Mouse (Mus musculus): ENCODE measurements at regions not wholly inside any gene's neighbourhood (a gene's known extent, or its start where the extent isn't known, plus 50 kb on each side); places are given as distances from the start of the nearest gene placed in this dataset.

DNA sequence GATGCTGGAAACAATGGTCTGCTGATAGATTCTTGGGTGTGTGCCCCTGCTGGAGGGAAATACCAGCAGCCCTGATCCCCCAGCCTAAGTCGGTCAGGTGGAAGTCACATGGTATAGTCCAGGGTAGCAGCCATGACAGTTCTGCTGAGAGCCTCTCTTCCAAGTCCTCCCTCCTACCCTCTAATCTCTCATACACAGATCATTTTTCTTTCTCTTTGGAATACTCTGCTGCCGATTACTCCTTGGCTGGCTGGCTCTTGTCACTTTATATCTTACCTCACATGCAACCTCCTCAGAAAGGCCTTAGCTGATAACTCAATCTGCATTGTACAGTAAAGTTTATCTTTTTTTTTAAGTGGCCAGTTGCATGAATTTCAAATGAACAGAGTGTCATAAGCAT, 162.5 kb upstream of the Kbtbd8 start:
- DNase-seq: no peak

DNA sequence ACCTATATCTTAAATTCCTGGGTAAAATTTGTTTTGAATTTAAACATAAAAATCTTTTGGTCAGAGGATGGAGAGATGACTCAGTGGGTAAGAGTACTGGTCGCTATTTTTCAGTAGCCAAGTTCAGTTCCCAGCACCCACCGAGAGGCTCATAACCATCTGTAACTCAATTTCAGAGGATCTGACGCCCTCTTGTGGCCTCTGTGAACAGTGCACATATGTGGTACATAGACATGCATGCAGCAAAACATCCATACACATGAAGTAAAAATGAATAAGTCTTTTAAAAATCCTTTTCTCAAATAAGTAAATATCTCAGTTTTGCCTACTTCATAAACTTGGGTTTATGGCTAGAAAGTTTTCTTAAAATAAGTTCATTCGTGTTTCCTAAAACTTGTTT, 163.4 kb upstream of the Kbtbd8 start:
- no peak for DNase-seq

- DNase-seq: no peak
These were observed 164.9 kb upstream of the Kbtbd8 start for GRCm38 (mm10) chr6:94951971-94952768.

DNA sequence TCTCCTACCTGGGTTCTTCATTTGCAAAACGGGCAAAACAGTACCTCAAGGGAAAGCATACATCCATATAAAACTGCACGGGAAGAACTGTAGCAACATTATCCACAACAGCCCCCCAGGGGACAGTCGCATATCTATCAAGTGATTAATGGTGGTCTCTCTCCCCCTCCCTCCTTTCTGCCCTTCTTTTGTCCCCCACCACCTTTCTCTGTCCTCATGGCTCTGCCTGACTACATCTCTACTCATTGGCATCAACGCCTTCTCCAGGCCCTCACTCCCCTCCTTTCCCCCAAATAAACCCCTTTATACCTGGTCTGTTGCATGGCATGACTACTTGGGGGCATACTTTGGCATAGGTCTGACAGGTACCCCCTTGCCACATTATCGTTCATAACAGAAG, 166.1 kb upstream of the Kbtbd8 start:
- DNase-seq: no peak

DNA sequence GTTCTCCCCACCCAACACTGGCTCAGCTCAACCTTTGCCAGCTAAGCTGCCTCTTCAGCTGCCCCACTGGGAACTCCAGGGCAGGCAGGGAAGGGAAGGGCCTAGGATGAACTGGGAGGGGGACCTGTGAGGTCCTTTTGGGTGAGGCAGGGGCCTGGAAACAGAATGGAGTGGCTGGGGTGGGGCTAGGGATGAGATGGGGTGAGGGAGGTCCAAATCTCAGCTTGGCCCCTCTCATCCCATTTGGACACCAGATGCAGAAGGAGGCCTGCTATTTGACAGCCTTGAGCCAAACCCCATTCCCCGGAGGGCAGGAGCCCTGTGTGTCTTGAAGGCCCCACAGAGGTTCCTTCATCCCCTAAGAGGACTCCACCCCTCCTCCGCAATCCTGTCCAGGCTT, 166.7 kb upstream of the Kbtbd8 start:
- DNase-seq: no peak

DNA sequence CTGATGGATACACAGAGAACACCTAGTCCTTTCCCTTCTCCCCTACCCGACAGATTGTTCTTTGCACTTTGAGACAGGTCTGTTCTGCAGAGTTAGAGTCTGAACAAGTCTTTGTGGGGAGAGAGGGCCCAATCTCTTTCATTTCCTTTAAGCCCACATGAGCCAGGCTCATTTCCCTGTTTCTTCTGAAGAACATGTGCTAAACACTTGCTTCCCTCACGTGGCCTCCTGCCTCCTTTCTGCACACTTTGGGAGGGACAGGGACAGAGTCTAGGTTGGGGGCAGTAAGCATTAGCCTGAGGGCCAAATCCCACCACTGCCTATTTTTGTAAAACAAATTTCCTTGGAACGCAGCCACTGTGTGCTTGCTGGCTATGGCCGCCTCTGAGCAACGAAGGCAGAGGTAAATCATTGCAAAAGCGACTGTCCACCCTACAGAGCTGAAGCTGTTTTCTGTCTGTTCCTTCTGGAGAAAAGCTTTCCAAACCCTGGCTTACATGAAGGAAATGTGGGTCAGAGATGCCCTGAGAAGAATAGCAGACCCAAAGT, 170.6 kb upstream of the Kbtbd8 start:
- DNase-seq: no peak

DNA sequence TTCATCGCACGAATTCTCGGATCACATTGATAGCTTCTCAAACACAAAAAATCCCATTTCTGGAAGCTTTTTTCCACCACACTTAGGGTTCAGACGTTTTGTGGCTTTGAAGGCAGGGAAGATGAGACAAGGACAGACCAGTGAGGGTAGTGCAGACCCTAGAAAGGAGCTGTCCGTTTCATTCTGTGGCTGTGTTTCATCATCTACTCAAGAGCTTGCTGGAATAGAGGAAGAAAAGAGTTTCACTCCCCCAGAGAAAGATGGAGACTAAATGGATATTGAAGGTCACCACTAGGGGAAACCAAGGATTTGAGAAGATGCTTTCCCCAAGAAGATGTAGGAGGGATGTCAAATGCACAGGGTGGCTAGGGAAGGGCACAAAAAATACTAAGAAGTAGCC, 171.3 kb upstream of the Kbtbd8 start:
- DNase-seq: no peak

- no peak for DNase-seq
These were observed 172.8 kb upstream of the Kbtbd8 start for GRCm38 (mm10) chr6:94944196-94944595.

- DNase-seq: no peak
These were observed 178.1 kb upstream of the Kbtbd8 start for GRCm38 (mm10) chr6:94938949-94939348.

- no peak for DNase-seq
These were observed 180.8 kb upstream of the Kbtbd8 start for GRCm38 (mm10) chr6:94936206-94936605.

GRCm38 (mm10) chr6:94935706-94936105, 181.3 kb upstream of the Kbtbd8 start:
- DNase-seq: no peak

GRCm38 (mm10) chr6:94927811-94928210, 189.2 kb upstream of the Kbtbd8 start:
- DNase-seq: no peak

DNA sequence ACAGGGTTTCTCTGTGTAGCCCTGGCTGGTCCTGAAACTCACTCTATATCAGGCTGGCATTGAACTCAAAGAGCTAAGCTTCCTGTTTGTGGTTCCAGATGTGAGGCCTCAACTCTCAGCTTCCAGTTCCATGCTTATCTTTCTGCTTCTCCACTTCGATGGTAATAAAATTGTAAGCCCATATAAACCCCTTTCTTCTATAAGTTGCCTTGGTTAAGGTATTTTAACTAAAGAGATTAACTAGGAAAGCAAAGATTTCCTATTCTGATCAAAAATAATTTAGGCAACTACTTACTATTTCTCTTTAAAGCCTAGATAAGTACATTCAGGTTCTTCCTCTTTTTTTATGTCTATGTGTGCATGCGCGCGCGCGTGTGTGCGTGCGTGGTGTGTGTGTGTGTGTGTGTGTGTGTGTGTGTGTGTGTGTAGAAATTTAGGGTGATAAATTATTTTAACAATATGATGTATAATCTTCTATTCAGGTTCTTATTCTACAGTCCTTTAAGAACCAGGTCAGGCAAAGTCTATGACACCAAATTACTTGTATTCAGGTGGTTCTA, 190.3 kb upstream of the Kbtbd8 start:
- DNase-seq: no peak

- DNase-seq: no peak
These were observed 191.6 kb upstream of the Kbtbd8 start for GRCm38 (mm10) chr6:94925408-94925807.

- DNase-seq: no peak
These were observed 192.6 kb upstream of the Kbtbd8 start for GRCm38 (mm10) chr6:94924338-94925039.

DNA sequence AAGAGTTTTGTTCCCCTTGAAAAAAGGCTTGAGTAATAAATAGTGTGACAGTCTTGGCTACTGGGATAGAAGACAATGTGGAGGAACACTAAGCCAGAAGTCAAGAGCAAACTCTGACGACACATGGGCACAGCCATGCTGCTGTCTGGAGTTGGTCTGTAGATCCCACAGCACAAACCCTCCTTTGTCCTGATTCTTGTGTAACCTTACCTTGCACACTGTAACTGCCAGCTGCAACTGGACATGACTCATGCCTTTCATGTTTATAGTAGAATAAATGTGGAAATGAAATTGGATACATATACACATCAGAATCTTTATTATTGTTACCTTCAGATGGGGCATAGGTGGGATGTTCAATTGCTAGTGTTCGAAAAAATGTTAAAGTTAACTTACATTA, 195.3 kb upstream of the Kbtbd8 start:
- DNase-seq: no peak

DNA sequence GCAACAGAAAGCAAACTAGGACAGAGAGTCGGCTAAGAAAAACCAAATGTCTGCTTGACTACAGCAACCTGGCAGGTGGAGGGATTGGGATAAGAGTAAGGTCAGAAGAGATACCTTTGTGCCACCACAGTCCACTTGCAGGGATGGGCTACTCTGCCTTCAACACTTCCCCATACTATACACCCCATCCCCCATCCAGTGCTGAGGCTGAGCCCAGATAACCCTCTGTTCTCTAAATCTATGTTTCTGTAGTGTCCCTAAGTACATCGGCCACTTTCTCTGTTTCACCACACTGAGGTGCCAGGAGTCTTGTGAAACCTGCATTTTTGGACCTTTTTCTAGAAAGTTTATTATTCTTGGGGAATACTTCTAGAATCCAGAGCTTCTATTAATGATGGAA, 196.3 kb upstream of the Kbtbd8 start:
- no peak for DNase-seq

- DNase-seq: no peak
These were observed 197.8 kb upstream of the Kbtbd8 start for GRCm38 (mm10) chr6:94919194-94919743.

GRCm38 (mm10) chr6:94915842-94916620, 201.0 kb upstream of the Kbtbd8 start:
- no peak for DNase-seq

- no peak for DNase-seq
These were observed 205.2 kb upstream of the Kbtbd8 start for GRCm38 (mm10) chr6:94911836-94912235.

- DNase-seq: no peak
These were observed 205.7 kb upstream of the Kbtbd8 start for GRCm38 (mm10) chr6:94911374-94911773.

DNA sequence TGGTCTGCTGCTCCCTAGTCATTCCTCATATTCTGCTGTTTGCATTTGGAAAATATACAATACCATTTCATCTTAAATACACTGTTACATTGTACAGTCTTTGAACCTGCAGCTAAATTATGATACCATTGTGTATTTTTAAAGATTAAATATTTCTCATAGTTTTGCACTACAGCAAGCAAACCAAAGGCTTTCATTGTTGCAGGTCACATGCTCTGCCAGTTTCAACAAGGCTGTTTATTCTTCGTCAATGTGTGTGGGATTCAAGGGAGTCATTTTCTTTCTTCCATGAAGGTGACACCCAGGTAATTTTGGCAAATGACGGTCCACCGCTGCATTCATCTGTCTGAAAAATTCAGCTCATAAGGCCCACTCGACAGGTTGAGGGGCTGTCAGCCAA, 200.9 kb upstream of the Lrig1 start:
- no peak for DNase-seq

- DNase-seq: no peak
These were observed 198.9 kb upstream of the Lrig1 start for GRCm38 (mm10) chr6:94898881-94899280.

Data from cerebellum, adult 9-10 months (tissue).